Mouse (Mus musculus): ENCODE measurements at regions not wholly inside any gene's neighbourhood (a gene's known extent, or its start where the extent isn't known, plus 50 kb on each side); places are given as distances from the start of the nearest gene placed in this dataset.

DNA sequence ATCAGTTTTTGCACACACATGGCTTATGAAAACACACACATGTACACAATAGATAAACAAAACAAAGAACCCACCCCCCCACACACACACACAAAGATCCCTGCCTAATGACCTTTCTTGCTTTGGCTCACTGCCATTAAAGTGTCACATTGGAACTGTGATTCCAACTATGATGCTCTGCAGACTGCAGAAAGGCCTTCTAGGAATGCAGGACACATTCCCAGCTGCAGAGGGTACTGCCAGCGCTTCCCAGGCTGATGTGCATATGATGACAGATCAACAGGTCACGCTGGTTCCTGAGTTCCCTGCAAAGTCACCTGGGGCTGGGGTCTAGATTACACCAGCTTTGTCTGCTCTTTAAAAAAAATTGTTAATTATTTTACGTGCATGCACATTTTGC, 68.1 kb upstream of the Ppm1j start:
- no peak for DNase-seq (ENCODE audit: low spot score in 2 of 2)

DNA sequence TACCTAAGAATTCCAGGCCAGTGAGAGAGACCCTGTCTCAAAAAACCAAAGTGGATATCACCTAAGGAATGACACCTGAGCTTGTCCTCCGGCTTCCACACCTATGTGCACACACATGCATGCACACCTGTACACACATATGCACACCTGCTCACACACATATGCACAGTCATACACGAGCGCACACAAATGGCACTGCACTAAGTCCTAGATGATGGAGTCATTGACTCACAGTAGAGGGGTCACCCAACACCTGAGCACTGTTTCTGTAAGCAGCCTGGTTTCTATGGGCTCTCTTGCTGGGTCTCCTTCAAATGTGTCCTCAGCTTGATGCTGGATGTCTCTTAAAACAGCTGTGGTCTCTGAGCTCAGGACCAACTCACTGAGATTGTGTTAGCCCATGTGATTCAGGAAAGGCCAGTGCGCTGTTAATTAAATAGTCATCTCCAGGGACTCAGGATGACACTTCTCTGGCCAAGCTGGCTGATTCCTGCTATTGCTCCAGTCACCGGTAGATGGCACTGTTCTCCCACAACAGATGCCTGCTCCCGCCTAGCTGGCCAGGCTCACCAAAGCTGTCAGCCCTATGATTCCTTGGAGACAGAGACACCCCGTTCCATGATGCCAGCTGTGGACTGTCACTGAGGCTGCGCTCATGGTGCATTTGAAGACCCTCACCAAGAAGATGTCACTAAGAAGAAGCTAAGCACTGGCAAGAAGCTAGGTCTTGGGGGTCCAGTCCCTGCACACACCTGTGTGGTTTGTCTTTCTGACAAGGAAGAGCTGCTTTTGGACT, 66.8 kb upstream of the Ppm1j start:
- DNase-seq (ENCODE audit: low spot score in 2 of 2): peak in 1 of 2 experiments; percentile 56

DNA sequence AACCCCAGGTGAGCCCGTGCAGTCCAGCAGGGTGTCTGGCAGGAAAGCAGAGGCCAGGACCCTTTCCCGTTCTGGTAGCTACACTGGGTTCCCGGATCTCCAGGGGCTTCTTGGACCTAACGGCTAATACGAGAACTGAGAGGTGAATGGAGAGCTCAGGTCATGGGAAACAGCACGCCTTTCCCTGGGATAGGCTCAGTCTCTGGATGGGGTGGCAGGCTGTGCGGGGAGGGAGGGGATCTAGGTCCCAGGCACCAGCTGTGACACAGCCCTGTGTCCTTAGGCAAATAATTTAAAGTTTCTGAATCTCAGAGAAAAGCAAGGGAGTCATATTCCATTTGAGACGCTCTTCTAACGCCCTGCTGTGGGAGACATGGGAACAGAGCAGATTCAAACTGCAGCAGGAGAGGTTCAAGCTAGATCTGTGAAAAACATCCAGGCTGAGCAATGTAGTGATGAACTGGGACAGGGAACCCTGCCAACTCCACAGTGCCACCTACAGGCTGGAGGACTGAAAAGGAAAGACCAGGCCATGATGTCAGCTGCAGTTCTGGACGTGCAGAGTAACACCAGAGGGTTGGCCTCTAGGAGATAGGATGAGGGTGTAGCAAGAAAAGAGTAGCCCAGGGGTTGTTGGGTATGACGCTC, 66.1 kb upstream of the Ppm1j start:
- DNase-seq (ENCODE audit: low spot score in 2 of 2): peak in 1 of 2 experiments; percentile 56

Measured in gastrocnemius, postnatal 4 days (tissue).